Mouse (Mus musculus): ENCODE results near the gene Hist1h2bk.
"Not testable (repeated sequence)": the region's sequence is repeated elsewhere in the genome, so short reads cannot be mapped to it uniquely, and the experiment has no call there.

Gene Hist1h2bk

GRCm38 (mm10) chr13:22041651-22042567 lies 6.2 kb downstream of the Hist1h2bk start:
- DNase-seq = no peak

- DNase-seq = peak; percentile 88
Measured at GRCm38 (mm10) chr13:22042568-22043502, 7.2 kb downstream of the Hist1h2bk start, which contains the start of the genes Hist1h2ag and Hist1h2bj. TSS of gene Hist1h2ag (minus strand) at chr13:22042944. TSS of gene Hist1h2bj (plus strand) at chr13:22043214.

- DNase-seq = no peak
Measured at GRCm38 (mm10) chr13:22043503-22044431, 8.1 kb downstream of the Hist1h2bk start.

- DNase-seq = no peak
Measured at GRCm38 (mm10) chr13:22044432-22045155, 8.9 kb downstream of the Hist1h2bk start.

- DNase-seq = no peak
Measured at GRCm38 (mm10) chr13:22045311-22045710, 9.6 kb downstream of the Hist1h2bk start.

GRCm38 (mm10) chr13:22049041-22049440 lies 13.4 kb downstream of the Hist1h2bk start:
- no peak for DNase-seq

- DNase-seq = no peak
Measured at GRCm38 (mm10) chr13:22049737-22050440, 14.2 kb downstream of the Hist1h2bk start.

GRCm38 (mm10) chr13:22050591-22051522 lies 15.2 kb downstream of the Hist1h2bk start:
- peak; percentile 69 for DNase-seq

- DNase-seq = no peak
Measured at GRCm38 (mm10) chr13:22051523-22051859, 15.8 kb downstream of the Hist1h2bk start.

GRCm38 (mm10) chr13:22053754-22054153 lies 18.1 kb downstream of the Hist1h2bk start:
- no peak for DNase-seq

GRCm38 (mm10) chr13:22061422-22061821 lies 25.8 kb downstream of the Hist1h2bk start:
- DNase-seq = no peak

- DNase-seq = no peak
Measured at GRCm38 (mm10) chr13:22063468-22063867, 27.8 kb downstream of the Hist1h2bk start.

- DNase-seq = not testable (repeated sequence)
Measured at GRCm38 (mm10) chr13:22084140-22084539, 48.5 kb downstream of the Hist1h2bk start, which contains the start of gene Vmn1r188. TSS of gene Vmn1r188 (plus strand) at chr13:22084440.

Data from cerebellum, adult 11 months (tissue).